Mouse (Mus musculus) spleen, postnatal 14 days (tissue): ENCODE measurements around the gene Heyl.

Source experiments
- DNase-seq, 2 experiments: peaks; one replicate each; pipeline ENCODE4 v3.0.0; 2021 to 2022; ENCODE audit warnings: low spot score in 2 of 2

The Heyl gene

DNA sequence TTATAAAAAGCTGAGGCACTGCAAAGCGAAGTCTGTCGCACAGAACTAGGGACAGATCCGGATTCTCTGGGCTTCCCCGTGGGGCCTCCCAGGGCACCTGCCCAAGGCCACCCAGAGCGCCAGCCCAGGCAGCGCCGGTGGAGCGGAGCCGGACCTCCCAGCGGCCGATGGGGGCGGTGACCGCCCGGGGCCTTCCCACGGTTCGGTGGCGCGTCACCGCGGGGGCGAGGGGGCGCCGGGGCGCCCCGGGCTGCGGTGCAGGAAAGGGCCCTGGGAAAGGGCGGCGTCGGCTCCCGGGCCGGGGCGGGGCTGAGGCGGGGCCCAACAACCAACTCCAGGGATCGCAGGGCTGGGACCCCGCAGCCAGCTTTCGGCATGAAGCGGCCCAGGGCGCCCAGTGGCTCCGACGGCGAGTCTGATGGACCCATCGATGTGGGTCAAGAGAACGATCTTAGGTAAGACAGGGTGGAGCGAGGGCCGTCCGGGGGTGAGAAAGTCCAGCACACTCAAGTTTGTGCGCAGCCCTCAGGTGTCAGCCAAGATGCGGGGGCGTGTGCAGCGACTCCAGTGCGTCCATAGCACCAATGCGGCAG is at the start of gene Heyl:
Gene Heyl (plus strand): TSS at position 65 of the 593 bp plus-strand sequence.
- peak in 1 of 2 experiments; percentile 20 for DNase-seq

DNA sequence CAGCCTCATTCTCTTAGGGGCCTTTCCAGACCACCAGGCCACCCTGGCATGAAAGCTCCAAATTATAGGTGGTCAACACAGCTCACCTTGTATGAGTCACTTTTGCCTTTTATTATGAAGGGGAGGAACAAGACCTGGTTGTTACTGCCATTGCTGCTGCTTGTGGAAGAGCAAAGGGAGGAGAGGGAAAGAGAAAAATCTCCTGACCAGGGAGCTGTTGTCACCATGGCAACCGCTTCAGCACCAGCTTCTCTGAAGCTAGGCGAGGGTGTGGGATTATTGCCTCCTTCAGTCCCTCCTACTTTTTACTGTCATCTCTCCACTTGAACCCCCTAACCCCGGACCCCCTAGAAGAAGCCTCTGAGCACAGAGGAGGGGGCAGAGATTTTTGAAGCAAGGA is 48.5 kb upstream of the Heyl start:
- DNase-seq: no peak

DNA sequence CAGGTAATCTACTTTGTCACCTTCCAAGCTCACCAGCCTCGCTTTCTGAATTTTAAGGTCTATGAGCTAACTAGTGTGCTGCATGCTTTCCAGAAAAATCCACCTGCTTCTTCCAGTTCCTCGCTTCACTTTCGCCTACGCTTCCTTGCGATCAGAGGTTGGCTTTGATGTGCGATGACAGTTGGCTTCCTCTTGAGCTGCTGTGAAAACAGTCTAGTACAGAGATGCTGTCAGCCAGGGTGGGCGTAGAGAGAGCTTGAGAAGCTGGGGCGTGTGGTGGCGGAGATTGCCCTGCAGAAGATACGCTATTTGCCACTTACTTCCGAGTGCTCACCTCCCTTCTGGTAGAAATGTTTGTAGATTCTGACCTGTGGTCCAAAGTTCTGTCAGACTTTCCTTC is 41.0 kb upstream of the Heyl start:
- no peak for DNase-seq

DNA sequence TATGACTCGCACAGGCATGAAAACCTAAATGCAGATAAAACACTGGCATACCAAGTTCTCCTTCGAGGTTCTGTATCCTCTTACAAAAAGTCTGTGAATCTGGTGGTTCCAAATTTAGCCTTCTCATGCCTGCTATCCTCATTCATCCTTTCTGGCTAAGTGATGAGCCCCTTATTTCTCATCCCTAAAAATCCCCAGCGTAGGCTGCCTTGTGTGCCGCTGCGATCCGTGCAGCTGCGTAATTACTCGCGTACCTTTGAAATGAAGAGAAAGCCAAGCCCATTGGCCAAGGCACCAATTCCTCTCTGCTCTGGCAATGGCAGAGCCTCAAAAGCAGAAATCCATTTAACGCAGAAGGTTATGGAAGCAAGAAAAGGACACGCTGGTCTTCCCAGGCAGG is 39.6 kb upstream of the Heyl start:
- DNase-seq: no peak

DNA sequence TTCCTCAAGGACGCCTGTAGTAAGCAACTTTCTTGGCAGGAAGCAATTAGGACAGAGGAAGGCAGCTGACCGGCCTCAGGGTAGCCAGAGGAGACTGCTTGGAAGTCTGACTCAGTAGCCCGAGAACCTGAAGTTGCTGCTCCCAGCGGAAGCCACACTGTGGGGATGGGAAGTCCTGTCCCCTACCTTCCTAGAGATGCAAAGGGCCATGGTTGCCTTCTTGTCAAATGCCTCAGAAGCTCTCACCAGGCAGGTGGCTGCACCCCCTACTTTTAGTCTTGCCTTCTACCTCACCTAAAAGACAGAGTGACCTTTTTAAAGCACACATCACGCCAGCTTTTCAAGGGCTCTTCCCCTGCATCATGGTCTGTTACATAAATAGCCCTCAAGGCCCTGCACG is 36.7 kb upstream of the Heyl start:
- no peak for DNase-seq

DNA sequence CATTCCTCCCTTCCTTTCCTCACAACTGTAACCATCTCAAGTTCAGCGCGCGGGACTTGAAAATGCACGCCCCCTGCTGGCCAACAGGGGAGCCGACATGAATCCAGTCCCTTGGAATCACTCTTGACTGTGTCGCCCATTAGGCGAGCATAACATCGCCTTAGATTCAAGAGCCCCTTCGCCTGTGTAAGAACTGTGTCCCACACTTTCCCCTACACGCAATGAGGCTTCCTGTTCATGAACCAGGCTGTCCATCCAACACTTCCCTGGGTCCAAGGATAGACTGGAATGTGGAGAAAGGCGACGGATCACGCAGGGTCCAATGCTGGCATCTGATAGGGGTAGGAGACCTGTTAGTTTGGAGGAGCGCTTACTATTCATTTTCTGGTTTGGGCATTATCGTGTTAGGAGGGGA is 32.6 kb upstream of the Heyl start:
- DNase-seq: peak in 1 of 2 experiments; percentile 31

DNA sequence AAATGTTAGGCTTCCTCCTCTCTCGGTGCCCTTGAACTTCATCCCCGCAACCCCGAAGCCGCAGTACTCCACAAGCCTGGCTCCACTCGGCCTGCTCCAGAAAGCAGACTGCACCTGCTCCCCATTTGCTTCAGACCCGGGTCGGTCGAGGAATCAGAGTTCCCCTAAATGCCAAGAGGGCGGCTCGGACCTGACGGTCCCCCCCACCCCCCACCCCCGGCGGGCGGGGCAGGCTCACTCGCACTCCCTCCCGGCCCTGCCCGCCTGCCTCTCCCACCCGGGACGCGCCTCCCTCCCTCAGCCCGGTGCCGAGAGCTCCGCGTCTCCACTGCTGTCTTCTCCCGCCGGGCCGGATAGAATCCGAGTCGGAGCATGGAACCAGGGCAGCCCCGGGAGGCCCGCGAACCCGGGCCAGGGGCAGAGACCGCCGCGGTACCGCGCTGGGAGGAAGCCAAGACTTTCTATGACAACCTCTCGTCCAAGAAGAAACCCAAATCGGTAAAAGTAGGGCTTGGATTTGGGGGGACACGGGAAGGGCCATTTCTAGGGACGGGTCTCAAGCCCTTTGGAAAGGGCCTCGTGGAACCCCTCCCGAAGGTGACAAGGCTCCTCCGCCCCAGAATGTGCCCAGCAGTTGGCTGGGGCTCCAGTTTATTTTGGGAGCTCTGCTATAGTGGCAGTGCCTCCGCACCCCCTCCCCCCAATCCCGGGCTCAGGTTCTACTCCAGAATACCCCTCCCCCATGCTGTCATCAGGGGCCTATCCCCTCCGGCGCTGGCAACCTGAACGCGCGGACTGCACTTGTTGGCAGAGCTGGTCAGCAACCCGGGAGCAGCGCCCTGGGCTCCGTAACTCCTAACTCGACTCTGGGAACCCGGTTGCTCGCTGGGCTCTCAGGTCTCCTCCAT is 31.9 kb upstream of the Heyl start, which contains the start of gene Nt5c1a:
Gene Nt5c1a (plus strand): TSS at position 319 of the 908 bp plus-strand sequence.
- DNase-seq: no peak

DNA sequence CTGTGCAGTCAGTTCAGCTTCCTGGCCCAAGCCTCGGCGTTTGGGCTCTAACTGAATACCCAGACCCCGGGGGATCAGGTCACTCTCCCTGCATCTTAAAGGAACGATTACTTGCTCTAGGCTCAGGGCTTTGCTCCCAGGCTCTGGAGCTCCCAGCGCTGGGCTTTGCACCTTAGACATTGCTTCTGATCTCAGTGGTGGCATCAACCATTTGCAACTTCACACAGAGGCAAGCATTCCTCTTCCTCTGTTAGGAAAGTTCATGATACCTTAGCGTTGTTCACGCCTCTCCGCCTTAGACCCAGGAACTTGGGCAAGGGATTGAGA is 31.3 kb upstream of the Heyl start:
- no peak for DNase-seq

DNA sequence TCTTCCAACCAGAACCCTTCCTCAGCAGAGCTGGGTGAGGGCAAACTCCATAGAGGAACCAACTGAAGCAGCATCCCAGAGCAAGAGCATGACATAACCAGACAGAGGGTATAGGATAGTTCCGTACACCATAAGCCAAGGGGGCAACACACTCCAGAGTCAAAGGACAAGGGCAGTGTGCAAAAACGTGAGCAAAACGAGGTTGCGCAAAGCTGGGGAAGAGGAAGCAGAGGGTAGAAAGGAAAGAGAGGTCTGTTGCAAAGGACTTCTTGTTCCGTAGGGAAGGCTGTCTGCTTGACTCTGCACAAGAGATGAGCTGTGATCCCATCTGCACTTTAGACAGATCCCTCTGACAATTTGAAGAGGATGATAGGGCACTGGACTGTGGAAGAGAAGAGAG is 26.0 kb upstream of the Heyl start:
- no peak for DNase-seq

DNA sequence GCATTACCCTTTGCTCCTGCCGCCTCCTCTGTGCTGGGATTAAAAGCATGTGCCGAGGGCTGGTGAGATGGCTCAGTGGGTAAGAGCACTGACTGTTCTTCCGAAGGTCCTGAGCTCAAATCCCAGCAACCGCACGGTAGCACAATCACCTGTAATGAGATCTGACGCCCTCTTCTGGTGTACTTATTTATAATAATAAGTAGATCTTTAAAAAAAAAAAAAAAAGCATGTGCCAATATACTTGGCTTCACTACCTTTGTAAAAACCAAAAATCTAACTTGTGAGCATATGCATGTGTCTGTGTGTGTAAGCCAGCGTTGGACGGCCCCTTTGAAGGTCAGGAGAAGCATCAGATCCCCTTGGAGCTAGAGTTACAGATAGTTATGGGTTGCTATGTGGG is 22.4 kb upstream of the Heyl start:
- DNase-seq: no peak

DNA sequence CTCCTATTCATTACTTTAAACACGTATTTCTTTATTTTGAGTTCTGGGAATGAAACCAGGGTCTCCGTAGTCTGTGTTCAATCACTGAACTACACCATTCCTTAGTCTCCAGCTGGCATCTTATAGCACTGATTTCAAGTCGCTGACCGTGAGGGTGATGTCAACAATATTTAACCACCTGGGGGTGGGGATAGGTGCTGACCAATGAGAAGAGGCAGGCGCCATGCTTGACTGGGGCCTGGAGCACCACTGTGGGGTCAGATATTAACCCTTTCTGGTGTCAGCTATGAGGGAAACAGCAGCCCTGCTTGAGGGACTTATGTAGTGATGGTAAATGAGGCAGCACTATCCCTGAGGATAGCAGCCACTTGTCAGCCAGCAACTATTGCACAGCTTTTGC is 21.9 kb upstream of the Heyl start:
- no peak for DNase-seq

DNA sequence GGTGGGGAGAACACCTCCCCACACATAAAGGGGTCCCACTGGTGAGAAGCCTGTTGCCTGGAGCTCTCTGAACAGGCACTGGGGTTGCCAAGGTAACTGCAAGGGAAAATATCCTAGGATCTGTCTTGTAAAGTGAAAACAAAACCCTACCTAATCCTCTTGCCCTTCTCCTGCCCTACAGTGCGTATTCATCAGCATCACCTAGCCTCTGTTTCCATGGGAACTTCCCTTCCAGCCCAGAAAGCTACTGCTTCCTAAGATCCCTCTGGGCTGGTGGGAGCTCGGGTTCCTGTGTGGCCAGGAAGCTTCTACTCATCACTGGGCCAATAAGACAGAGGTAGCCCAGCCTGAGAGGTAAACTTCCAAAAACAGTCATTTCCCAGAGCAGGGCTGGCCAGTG is 21.0 kb upstream of the Heyl start:
- DNase-seq: no peak

DNA sequence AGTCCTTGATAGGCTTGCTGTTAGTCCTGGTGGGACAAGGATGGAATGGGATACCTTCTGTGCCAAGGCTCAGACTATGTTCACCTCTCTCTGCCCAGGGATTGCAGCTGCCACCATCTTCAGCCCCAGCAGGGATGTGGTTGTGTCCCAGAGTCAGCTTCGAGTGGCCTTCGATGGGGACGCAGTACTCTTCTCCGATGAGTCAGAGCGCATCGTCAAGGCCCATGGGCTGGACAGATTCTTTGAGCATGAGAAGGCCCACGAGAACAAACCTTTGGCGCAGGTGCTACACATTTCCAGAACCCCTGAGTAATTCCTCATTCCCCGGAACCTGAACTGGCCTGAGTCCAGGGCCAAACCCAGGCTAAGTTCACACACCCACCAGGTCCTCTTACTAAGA is 19.4 kb upstream of the Heyl start:
- DNase-seq: no peak

DNA sequence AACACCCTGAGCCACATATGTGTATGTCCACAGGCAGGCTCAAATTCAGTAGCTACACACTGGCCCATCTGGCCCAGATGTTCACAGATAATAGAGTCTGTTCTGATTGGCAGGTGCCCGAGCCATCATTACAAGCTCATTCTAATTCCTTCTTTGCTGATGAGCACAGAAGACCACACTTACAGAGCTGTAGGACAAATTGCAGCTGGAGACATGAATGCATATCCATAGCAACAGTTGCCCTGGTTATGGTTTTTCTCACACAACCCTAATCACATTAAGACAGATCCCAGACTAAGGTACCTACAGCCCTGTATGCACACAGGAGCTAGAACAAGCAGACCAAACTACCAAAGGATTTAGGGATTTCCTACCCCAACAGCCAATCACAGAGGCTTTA is 18.0 kb upstream of the Heyl start:
- DNase-seq: no peak

DNA sequence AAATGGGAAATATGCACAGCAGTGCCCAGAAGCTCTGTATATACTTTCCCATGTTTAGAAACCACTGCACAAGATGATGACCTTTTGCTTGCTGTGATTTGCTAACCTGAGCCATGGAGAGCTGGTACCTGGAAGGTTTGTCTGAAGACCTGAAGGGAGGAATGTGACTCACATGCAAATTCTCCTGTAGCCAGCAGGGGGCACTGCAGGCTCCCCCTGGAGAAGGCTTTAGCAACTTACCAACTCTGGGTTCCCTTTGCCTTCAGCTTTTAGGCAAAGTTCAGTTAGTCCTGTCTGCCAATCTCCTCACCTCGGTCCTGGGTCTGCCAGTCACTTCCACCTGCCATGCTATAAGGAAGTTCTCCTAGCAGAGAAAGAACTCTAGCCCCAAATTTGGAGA is 16.6 kb upstream of the Heyl start:
- DNase-seq: peak in 1 of 2 experiments; percentile 26

DNA sequence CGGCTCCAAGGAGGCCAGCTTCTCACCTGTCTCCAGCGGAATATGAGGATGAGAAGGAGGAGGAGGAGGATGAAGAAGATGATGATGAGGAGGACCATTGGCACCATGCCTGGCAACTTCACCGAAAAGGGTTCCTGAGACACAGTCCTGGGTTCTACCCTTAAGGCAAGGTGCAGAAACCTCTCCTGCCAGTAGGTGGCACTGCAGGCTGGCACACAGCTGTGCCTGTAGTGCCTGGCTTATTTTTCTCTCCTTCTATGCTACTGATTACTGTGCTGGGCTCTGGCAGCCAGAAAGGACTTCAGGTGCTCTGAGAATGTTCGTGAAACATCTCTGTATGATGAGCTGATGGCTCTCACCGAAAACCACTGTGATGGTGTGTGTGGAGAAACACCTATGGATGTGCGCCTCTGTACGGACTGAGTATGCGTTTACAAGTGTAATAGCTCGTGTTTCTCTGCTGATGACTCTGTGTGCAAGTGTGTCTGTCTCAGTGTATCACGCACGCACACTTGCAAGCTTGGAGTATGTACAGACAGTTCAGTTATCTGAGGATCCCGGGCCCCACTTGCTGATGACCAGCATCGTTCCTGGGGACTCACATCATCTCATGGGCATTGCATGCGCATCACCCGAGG is 13.5 kb upstream of the Heyl start:
- peak; percentile 37 to 63 for DNase-seq

DNA sequence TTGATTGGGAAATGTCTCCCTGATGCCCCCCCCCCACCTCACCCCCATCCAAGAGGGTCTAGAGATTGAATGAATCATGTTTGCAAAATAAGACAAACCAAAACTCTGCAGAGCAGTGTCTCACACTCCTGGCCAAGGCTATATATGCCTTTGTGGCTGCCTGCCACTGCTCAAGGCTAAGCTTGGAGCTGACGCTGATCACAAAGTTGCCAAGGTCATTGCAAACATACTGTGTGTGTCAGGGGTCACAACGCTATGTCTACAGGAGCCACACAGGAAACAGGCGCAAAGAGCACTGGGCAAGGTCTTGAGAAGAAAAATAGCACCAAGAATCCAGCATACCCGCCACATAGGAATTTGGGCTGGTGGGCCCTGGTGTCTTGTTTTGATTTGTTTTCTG is 12.7 kb upstream of the Heyl start:
- DNase-seq: no peak

DNA sequence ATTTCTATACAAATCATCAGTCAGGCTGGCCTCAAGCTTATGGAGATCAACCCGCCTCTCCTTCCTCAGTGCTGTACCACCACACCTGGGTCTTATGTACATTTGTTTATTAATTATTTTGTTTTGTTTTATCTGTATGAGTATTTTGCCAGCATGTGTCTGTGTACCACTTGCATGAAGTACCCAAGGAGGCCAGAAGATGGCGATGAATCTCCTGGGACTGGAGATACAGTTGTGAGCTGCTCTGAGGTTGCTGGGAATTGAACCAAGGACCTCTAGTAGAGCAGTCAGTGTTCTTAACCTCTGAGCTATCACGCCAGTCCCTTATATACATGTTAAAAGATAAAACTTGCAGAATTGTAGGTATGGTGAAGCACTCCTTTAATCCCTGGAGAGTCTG is 10.0 kb upstream of the Heyl start:
- no peak for DNase-seq

DNA sequence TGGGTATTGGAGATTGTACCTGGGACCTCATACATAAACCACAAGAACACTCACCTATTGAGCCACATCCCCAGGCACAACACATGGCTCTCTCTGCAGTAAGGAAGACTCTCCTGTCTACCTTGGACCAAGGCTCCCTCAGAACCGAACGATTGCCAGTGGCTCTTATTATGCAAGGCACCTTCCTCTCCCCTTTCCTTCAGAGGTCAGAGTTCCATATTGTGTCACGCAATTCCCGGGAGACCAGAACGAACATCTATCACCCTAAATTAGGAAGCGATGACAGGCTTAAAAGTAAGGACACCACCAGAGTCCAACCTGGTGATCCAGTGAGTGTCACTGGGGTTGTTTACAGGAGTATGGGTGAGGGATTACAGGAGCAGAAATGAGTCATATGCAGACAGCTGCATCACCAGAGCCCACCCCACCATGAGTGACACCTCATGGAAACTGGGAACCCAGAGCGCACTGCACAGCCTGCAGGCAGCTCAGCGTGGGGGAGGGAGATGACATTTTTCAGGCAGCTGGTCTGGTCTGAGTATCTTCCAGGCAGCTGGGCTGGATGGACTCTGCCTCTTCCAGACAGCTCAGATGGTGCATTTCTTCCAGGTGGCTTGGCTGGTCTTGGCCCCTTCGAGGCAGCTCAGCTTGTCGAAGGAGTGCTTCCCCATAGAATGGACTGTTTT is 7.5 kb upstream of the Heyl start:
- DNase-seq: no peak

DNA sequence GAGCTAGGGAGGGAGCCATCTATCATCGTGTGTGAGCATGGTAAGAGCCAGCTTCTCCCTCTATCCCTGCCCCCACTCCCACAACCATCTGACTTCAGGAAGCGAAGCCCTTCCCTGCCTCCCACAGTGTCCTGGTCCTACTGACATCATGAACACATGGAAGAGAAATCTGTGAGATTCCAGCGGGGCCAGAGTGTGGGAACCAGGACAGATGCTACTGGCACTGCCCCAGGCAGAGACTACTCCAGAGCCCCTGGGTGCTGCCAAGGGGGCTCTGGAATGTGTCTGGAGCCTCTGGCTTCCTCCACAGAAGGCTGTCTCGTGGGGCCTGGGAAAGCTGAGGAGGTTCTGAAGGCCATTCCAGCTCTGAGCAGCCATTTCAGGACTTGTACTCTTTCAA is 5.6 kb upstream of the Heyl start:
- no peak for DNase-seq

DNA sequence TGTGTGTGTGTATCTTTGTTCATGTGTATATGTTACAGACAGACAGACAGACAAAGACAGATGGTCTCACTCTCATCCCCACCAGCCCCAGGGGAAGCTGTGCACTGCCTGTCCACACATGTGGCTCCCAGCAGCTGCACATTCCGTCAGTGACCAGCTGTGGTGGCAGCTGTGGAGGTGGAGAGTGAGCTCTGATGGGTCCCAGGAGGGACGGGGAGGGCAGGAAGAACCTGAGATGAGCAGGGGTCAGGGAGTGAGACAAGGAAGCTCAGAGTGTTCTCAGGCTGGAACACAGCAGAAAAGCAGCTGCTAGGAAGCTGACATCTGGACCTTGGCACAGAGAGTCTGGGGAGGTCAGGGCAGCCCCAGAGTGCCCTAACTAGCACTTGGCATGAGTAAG is 5.1 kb upstream of the Heyl start:
- no peak for DNase-seq

DNA sequence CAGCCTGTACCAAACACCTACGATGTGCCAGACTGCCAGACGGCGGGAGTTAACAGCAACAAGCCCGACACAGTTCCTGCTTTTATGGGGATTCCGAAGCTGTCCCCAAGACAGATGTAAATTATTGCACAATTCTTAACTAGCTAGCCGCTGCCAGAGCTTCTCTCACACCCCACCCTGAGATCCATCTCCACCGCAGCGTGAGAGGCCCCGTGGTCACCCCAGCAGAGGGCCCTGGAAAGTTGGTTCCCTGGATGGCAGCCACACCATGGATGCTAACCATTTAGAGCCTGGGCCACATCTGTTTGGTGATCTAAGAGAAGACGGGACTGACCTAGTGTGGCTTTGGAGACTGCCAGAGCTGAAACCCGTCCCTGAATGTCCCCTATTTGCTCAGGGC is 4.2 kb upstream of the Heyl start:
- DNase-seq: no peak
